Comparison of ENCODE assay signal across 21 mouse cellular contexts in the genomic region with DNA sequence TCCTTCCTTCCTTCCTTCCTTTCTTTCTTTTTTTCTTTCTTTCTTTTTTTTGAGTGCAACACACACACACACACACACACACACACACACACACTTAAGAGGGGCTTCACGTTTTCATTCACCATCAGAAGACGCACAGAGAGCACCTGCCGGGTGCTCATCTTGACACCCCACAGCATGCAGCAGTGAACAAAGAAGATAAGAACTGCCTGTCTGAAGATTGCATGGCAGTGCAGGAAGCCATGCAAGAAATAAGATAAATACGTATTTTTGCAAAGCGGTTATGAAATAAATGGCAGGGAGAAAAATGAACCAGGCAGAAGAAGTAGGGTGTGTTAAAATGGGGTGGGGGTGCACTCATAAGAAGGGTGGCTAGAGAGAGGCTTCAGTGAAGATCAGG.
"Had no signal": no experiment of that assay in that cellular context is flagged by ENCODE, and none has a peak within 500 bp of the region (broad histone marks: within the 10 kb centered on the region; RNA-seq: fewer than 3 reads in every experiment).

No protein-coding gene starts in this region.

- ATAC-seq: intestine, embryonic 15.5 days had no signal

- H3K27me3 ChIP-seq: intestine, embryonic 15.5 days; kidney, embryonic 15.5 days; limb, embryonic 12.5 days; limb, embryonic 15.5 days; megakaryocyte, embryonic 14.5 days; neural tube, embryonic 13.5 days had no signal

- H3K27ac ChIP-seq: intestine, embryonic 15.5 days; kidney, embryonic 15.5 days; left cerebral cortex, adult 2 months; limb, embryonic 12.5 days; limb, embryonic 15.5 days; macrophage; neural tube, embryonic 13.5 days; stomach, postnatal 0 days had no signal

- H3K9me3 ChIP-seq: intestine, embryonic 15.5 days; kidney, embryonic 15.5 days; limb, embryonic 12.5 days; limb, embryonic 15.5 days; neural tube, embryonic 13.5 days had no signal

- H3K9ac ChIP-seq: intestine, embryonic 15.5 days; kidney, embryonic 15.5 days; limb, embryonic 12.5 days; limb, embryonic 15.5 days; lung, embryonic 14.5 days; neural tube, embryonic 13.5 days had no signal

- DNase-seq: kidney, adult 11 months; kidney, adult 8-10 months; kidney, postnatal 10 days; kidney, postnatal 36 days; layer of hippocampus, postnatal 36 days; midbrain, embryonic 14.5 days; right cerebral cortex, postnatal 14 days; right cerebral cortex, postnatal 4 days; thymus, postnatal 25 days had no signal

- H3K36me3 ChIP-seq: intestine, embryonic 15.5 days; kidney, embryonic 15.5 days; limb, embryonic 12.5 days; limb, embryonic 15.5 days; neural tube, embryonic 13.5 days had no signal

- H3K4me1 ChIP-seq: intestine, embryonic 15.5 days; kidney, embryonic 15.5 days; limb, embryonic 12.5 days; limb, embryonic 15.5 days; megakaryocyte, embryonic 14.5 days had no signal

- H3K4me2 ChIP-seq: intestine, embryonic 15.5 days; kidney, embryonic 15.5 days; limb, embryonic 12.5 days; limb, embryonic 15.5 days; lung, embryonic 14.5 days; midbrain, embryonic 11.5 days; neural tube, embryonic 13.5 days had no signal

- H3K4me3 ChIP-seq: intestine, embryonic 15.5 days; kidney, embryonic 15.5 days; left cerebral cortex, adult 2 months; limb, embryonic 12.5 days; limb, embryonic 15.5 days; megakaryocyte, embryonic 14.5 days; myocyte; neural tube, embryonic 13.5 days had no signal
